Mouse (Mus musculus) adrenal gland, postnatal 25 days (tissue): ENCODE measurements around the gene Eif1ad. TPM values are rescaled to one million over a fixed set of nuclear protein-coding genes. Genes with fewer than 3 reads are reported as not detected.
"Not testable (repeated sequence)": the region's sequence is repeated elsewhere in the genome, so short reads cannot be mapped to it uniquely, and the experiment has no call there.

Source experiments
- DNase-seq: peaks from one replicate; pipeline ENCODE4 v3.0.0; 2021; ENCODE audit warnings: mixed read lengths
- total RNA-seq: library from RNA; stranded (reverse); gene quantifications from 2 replicates; pipeline ENCODE4 v1.2.3, GENCODE M21; 2021

Eif1ad gene
- total RNA-seq, 1 experiment from 2014 or later: 25.0 TPM

DNA sequence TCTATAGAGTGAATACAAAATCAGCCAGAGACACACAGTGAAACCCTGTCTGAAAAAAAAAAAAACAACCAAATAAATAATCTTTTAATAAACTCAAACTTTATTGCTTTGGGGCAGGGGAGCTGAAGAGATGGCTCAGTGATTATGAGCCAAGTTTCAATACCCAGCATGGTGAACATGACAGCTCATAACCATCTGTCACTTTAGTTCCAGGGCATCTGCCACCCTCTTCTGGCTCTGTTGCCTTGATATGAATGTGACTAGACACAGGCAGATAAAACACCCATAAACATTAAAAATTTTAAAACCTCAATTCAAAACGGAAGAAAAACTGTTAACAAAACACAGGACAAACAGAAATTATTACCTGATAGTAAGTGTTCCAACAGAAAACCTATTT lies 10.9 kb downstream of the Eif1ad start:
- no peak for DNase-seq

GRCm38 (mm10) chr19:5383326-5383725 lies 16.8 kb downstream of the Eif1ad start:
- DNase-seq: no peak

DNA sequence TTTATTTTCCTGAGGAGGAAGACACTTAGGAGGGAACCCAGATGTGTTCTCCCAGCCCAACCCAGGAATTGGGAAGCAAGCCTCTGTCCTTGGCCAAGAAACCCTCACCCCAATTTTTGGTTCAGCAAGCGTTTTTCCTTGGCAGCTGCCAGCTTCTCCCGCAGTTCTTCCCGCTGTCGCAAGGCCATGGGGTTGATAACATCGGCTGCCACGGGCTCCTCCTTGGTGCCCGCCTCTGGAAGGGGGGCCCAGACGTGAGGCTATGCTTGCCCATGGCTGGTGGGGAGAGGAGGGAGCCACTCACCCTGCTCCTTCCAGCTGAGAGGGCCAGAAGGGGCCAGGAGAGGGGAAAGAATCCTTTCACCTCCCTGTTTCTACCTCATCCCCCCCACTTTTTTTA lies 18.2 kb downstream of the Eif1ad start:
- DNase-seq: no peak

DNA sequence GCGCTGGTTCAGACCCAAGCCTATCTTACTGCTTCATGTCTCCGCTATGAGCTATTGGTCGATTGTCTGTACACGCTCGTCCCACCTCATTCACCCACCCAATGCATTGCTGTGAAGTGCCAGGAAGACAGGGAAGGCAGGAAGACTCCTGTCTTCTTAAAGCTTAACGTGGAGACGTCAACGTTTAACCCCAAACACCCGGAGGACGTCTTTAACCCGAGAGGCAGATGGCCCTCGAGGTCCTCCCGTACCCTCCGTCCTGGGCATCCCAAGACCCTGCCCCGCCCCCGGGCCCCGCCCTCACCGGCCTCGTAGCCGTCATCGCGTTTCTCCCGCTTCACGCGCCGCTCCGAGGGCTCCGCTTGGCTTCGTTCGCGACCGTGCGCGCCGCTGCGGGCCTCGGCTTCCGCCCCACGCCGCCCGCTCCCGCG lies 21.5 kb downstream of the Eif1ad start:
- DNase-seq: peak; percentile 52

DNA sequence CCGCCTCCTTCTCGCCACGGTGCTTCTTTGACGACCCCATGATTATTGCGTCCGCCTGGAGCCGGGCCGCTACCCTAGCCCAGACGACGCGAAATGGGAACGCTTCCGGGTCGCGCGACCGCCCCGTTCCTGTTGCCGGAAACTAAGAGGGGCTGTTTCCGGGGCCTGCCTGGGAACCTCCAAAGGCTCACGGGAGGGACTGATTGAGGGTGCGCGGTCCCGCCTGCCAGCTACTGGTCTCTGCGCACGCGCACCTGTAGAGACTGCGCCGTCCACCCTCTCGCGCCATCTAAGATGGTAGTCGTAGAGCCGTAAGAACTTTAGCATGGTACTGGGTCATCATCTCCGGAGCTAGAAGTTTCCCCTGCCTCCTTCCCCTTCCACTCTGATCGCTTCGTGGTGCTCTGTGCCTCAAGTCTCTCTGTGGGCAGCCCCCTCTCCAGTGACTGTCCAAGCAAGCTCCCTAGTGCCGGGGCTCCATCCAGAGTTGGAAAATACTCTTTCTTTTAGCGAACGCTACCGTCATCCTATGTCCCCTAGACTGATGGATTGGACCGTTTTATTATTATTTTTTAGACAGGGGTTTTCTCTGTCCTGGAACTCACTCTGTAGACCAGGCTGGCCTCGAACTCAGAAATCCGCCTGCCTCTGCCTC lies 22.2 kb downstream of the Eif1ad start, which contains the start of gene Sart1:
Sart1 (minus strand) TSS at position 116 of the 655 bp plus-strand sequence.
- peak; percentile 96 for DNase-seq

DNA sequence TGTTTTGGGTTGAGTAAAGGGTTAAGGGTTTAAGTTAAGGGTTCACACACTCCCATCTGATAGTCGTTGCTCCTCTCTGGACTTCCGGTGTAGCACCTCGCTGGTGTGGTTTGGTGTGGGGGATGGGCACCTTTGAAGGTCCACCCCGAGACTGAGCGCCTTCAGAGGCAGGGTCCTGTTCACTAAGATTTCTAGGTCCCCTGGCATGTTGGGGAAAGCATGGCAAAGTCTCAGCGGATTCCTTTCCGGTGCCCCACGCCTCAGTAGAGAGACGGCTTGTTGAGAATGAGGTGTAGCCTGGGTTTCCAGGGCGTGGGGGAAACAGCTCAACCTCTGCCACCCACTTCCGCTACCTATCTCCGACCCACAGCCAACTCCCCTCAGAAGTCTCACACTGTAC lies 23.1 kb downstream of the Eif1ad start:
- no peak for DNase-seq

- no peak for DNase-seq
These were observed 23.9 kb downstream of the Eif1ad start for GRCm38 (mm10) chr19:5390416-5390815.

DNA sequence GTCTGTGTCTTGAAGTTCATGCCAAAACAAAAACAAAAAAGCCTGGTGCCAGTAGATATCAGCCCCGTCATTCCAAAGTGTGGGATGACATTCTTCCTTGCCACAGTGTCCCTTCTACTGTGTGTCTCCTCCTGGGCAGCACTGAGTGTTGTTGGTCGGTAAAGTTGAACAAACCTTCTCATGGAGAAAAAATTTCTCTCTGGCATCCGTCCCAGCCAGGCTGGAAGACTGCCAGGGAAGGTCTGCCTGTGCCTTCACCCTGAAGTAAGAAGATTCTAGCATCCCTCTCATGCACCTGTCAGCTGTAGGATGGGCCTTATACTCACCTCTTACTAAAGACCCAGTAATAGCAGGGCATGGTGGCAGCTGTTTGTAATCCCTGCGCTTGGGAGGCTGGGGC lies 26.4 kb downstream of the Eif1ad start:
- DNase-seq: peak; percentile 88

- no peak for DNase-seq
These were observed 27.6 kb downstream of the Eif1ad start for GRCm38 (mm10) chr19:5394168-5394567.

GRCm38 (mm10) chr19:5395371-5395770 lies 28.8 kb downstream of the Eif1ad start:
- DNase-seq: no peak

DNA sequence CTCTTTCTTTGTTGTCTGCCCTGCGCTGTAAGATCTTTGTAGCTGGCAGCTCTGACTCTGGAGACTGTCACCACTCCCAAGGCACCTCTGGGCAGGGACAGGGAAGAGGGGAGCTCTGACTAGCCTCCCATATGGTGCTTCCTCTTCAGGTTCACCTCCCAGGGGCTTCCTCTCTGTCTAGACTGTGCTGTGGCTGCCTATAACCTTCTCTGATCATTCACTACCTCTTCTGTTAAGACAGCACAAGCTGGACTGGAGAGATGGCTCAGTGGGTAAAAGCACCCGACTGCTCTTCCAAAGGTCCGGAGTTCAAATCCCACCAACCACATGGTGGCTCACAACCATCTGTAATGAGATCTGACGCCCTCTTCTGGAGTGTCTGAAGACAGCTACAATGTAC lies 34.5 kb downstream of the Eif1ad start:
- not testable (repeated sequence) for DNase-seq

DNA sequence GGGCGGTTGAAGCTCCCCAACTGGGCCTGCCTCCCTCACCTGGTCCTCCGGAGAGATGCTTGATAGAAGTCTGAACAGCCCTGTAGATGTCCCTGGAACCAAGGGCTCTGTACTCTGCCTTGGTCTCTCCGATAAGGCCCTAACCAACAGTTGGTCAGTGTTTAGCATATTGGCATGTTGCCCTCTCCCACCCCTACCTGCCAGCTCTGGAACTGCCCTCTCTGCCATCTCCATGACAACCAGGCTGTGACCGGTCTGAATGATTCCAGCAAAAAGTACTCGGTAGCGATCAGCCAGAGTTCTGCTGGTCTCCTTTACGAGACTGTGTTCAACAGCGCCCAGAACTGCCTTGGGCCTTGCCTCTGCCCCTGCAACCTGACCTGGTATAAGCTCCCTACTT lies 35.8 kb downstream of the Eif1ad start, which contains the start of gene Tsga10ip:
Tsga10ip (minus strand) TSS at position 234 of the 400 bp plus-strand sequence.
- no peak for DNase-seq

GRCm38 (mm10) chr19:5405924-5406323 lies 39.4 kb downstream of the Eif1ad start:
- DNase-seq: no peak

DNA sequence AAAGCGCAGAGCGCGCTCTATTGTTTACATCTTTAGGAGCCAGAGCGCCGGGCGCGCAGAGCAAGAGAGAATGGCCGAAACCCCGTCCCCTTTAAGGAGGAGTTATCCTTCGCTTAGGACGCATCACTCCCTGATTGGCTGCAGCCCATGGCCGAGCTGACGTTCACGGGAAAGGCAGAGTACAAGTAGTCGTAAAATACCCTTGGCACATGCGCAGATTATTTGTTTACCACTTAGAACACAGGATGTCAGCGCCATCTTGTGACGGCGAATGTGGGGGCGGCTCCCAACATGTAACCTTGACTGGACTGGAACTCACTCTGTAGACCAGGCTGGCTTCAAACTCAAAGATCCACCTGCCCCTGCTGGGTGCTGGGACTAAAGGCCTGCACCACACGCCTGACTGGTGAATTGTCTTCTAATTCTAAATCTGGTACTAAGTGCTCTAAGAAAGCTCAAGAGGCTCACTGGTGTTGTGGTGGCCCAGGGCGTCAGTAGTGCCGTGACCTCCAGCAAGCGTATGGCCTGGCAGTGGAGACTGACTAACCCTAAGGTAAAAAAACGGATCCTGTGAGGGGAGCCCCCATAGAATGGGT lies 40.1 kb downstream of the Eif1ad start:
- peak; percentile 35 for DNase-seq

GRCm38 (mm10) chr19:5407133-5407532 lies 40.6 kb downstream of the Eif1ad start:
- peak; percentile 60 for DNase-seq

DNA sequence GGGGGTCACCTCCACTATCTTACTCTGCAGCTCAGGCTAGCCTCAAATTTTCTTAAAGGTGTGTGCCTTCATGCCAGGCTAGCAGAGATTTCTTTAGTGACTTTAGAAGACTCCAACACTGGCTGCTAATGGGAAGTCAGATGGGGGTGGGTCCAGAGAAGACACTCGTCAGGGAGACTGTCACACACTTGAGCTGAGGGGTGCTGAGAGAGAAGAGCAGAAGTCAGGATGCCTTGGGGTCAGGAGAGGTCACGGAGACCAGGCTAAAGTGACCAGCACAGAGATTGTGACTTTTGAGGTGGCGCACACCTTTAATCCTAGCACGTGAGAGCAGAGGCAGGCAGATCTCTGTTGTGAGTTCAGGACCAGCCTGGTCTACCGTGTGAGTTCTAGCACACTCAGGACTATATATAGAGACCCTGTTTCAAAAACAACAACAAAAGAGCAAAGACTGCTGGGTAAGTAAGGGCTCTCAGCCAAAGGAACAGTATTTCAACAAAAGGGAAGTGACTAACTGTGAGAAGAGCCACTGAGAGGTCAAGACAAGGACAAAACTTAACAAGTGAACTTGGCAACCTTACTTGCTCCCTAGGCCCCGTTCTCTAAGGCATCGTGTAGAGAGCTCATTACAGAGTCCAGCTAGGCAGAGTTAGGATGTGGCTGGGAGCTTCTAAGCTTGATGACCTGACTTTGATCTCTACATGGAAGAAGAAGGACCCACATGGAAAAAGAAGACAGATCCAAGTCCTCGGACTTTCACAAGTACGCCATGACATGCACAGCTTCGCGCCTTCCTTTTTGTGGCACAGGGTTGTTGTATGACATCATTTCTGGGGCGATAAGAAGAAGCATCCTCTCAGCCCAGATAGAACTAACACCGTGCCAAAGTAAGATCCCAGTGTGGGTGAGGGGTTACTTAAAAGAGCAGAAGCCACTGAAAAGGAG lies 41.8 kb downstream of the Eif1ad start:
- DNase-seq: no peak

DNA sequence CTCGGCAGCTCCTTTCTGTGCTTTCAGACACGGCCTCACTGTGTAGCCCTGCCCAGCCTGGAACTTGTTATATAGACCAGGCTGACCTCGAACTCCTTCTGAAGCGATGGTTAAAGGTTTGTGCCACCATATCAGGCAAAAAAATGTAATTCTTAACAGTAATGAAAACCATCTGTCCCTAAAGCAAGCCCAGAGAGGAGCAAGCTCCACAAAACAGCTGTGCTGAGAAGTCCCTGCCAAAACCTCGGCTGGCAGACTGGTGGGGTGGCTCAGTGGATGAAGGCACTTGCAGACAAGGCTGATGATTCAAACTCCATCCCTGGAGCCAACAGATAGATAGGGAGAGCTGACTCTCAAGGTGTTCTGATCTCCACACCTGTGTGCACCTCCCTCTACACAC lies 42.5 kb downstream of the Eif1ad start:
- no peak for DNase-seq

DNA sequence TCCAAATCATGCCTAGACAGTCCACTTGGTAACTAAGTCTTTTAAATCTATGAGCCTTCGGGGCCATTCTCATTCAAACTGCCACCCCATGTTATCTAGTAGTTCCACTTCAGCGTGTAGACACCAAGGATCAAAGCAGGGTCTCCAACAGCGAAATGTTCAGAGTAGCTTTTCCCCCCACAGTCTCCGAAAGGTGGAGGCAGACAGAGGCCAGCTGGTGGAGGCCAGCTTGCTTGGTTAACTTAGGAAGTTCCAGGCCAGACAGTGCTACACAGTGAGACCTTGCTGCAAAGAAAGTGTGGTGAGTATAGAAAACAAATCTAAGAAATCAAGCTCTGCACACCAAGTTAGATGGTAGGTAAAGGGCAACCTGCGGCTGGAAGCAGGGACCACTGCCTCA lies 44.1 kb downstream of the Eif1ad start:
- DNase-seq: no peak

- DNase-seq: no peak
These were observed 45.4 kb downstream of the Eif1ad start for GRCm38 (mm10) chr19:5411961-5412360.

GRCm38 (mm10) chr19:5413840-5414239 lies 47.3 kb downstream of the Eif1ad start:
- DNase-seq: no peak

- DNase-seq: no peak
These were observed 48.0 kb downstream of the Eif1ad start for GRCm38 (mm10) chr19:5414534-5414957.

- DNase-seq: no peak
These were observed 52.4 kb downstream of the Eif1ad start for GRCm38 (mm10) chr19:5418750-5419466.
